Mouse (Mus musculus) lung, embryonic 16.5 days (tissue): ENCODE data around the gene Adgrf2. TPM values are rescaled to one million over a fixed set of nuclear protein-coding genes. Genes with fewer than 3 reads are reported as not detected.

ENCODE experiments used
- ATAC-seq: fragments of 200-750 bp; cut with Nextera tagmentation; 2 replicates; pipeline ENCODE4 v1.8.0; 2017; ENCODE audit warnings: low read depth, mild to moderate bottlenecking, moderate library complexity
- H3K27ac ChIP-seq: fragments of 300-500 bp; sonication (generic); 2 replicates; pipeline ENCODE4 v1.5.1; 2014; ENCODE audit warnings: mild to moderate bottlenecking, control low read depth, low read length
- H3K27me3 ChIP-seq: fragments of 300-500 bp; sonication (generic); 2 replicates; pipeline ENCODE4 v1.6.1; 2014; ENCODE audit warnings: low read depth, low read length, mixed read lengths; ENCODE audit not compliant: control insufficient read depth, insufficient read depth
- H3K36me3 ChIP-seq: fragments of 300-500 bp; sonication (generic); 2 replicates; pipeline ENCODE4 v1.6.1; 2014; ENCODE audit warnings: low read length; ENCODE audit not compliant: control insufficient read depth, insufficient read depth
- H3K4me1 ChIP-seq: fragments of 300-500 bp; sonication (generic); replicated peaks from 2 replicates; pipeline ENCODE4 v1.6.1; 2014; ENCODE audit warnings: low read length, mixed read lengths; ENCODE audit not compliant: control insufficient read depth, insufficient read depth
- H3K4me2 ChIP-seq: fragments of 300-500 bp; sonication (generic); 2 replicates; pipeline ENCODE4 v1.6.1; 2014; ENCODE audit warnings: low read depth, low read length, control low read depth
- H3K4me3 ChIP-seq: fragments of 300-500 bp; sonication (generic); 2 replicates; pipeline ENCODE4 v1.5.1; 2014; ENCODE audit warnings: mild to moderate bottlenecking, low read length, control low read depth
- H3K9ac ChIP-seq: fragments of 300-500 bp; sonication (generic); 2 replicates; pipeline ENCODE4 v1.6.1; 2014; ENCODE audit warnings: low read length, control low read depth
- H3K9me3 ChIP-seq: fragments of 300-500 bp; sonication (generic); 2 replicates; pipeline ENCODE4 v1.6.1; 2016; ENCODE audit warnings: low read length; ENCODE audit not compliant: control insufficient read depth
- WGBS: fragments of 180-500 bp; shearing (Covaris S2); extraction: QIAGEN DNeasy Blood & Tissue Kit; methylation state at CpG from one replicate; pipeline ENCODE4 v1.1.7; 2014; 5-methylcytosine and 5-hydroxymethylcytosine counted together
- polyA plus RNA-seq: library from polyadenylated mRNA; unstranded; fragments of >200 nt; fragmentation: Nextera tagmentation; extraction: Ambion mirVana; gene quantifications from 2 replicates; pipeline ENCODE4 v1.2.1, GENCODE M21; 2015

Gene Adgrf2
- polyA plus RNA-seq, result not detected in 2 replicates

- Histone ChIP-seq H3K4me3 (no peak within 1 kb of the TSS), H3K4me2 (no peak within 1 kb of the TSS), H3K27ac (no peak within 1 kb of the TSS), H3K9me3 (no peaks in the 10 kb centered on the region), H3K4me1 (0 out of 2 replicates have a peak, but pooled peaks cover 3% of the 10 kb centered on the region), H3K9ac (no peak within 1 kb of the TSS), H3K27me3 (no peaks in the 10 kb centered on the region), H3K36me3 (no peaks in the 10 kb centered on the region)
- ATAC-seq, result peak; percentile 49; the same call in 1 of the 2 replicates
- WGBS, result 12% methylated on average over 7 of the region's 7 CpGs
Measured at GRCm38 (mm10) chr17:42741801-42742217, at the start of gene Adgrf2. Gene Adgrf2, minus strand, starts transcription at chr17:42742179.

GRCm38 (mm10) chr17:42790787-42791186, 48.8 kb upstream of the Adgrf2 start:
- Histone ChIP-seq H3K4me3 (no peak overlapping the region), H3K27me3 (no peaks in the 10 kb centered on the region), H3K9me3 (no peaks in the 10 kb centered on the region), H3K4me1 (peaks cover 3% of the 10 kb centered on the region; the same call in 1 of the 2 replicates), H3K36me3 (0 out of 2 replicates have a peak, but pooled peaks cover 3% of the 10 kb centered on the region), H3K27ac (no peak overlapping the region), H3K4me2 (no peak overlapping the region), H3K9ac (no peak overlapping the region)
- 77% methylated on average over 1 of the region's 1 CpGs for WGBS
- ATAC-seq, result no peak

- H3K4me3 ChIP-seq, result no peak overlapping the region
Measured at GRCm38 (mm10) chr17:42789723-42790122, 47.7 kb upstream of the Adgrf2 start.

GRCm38 (mm10) chr17:42788686-42789453, 46.9 kb upstream of the Adgrf2 start:
- peak; percentile 79 for ATAC-seq
- H3K9ac ChIP-seq, result no peak overlapping the region

More at GRCm38 (mm10) chr17:42789723-42790122, 47.7 kb upstream of the Adgrf2 start:
- no peaks in the 10 kb centered on the region for H3K9me3 ChIP-seq
- H3K36me3 ChIP-seq, result 0 out of 2 replicates have a peak, but pooled peaks cover 3% of the 10 kb centered on the region
- ATAC-seq, result no peak
- H3K4me1 ChIP-seq, result peaks cover 3% of the 10 kb centered on the region; the same call in 1 of the 2 replicates
- no peak overlapping the region for H3K4me2 ChIP-seq
- H3K9ac ChIP-seq, result no peak overlapping the region
- no peaks in the 10 kb centered on the region for H3K27me3 ChIP-seq
- 63% methylated on average over 2 of the region's 2 CpGs for WGBS
- H3K27ac ChIP-seq, result no peak overlapping the region

GRCm38 (mm10) chr17:42782156-42782757, 40.3 kb upstream of the Adgrf2 start:
- peaks cover 2% of the 10 kb centered on the region; the same call in 1 of the 2 replicates for H3K4me1 ChIP-seq
- no peaks in the 10 kb centered on the region for H3K9me3 ChIP-seq
- no peak overlapping the region for H3K27ac ChIP-seq
- no peaks in the 10 kb centered on the region for H3K36me3 ChIP-seq
- peak; percentile 75 for ATAC-seq
- no peak overlapping the region for H3K4me3 ChIP-seq
- no peaks in the 10 kb centered on the region for H3K27me3 ChIP-seq
- no peak overlapping the region for H3K9ac ChIP-seq
- H3K4me2 ChIP-seq, result no peak overlapping the region
- 45% methylated on average over 7 of the region's 7 CpGs for WGBS

More at GRCm38 (mm10) chr17:42788686-42789453, 46.9 kb upstream of the Adgrf2 start:
- Histone ChIP-seq H3K9me3 (no peaks in the 10 kb centered on the region), H3K4me1 (peaks cover 3% of the 10 kb centered on the region; the same call in 1 of the 2 replicates), H3K4me3 (no peak overlapping the region), H3K27ac (no peak overlapping the region), H3K4me2 (no peak overlapping the region), H3K36me3 (0 out of 2 replicates have a peak, but pooled peaks cover 2% of the 10 kb centered on the region), H3K27me3 (no peaks in the 10 kb centered on the region)
- WGBS, result 72% methylated on average over 5 of the region's 5 CpGs

GRCm38 (mm10) chr17:42753791-42754190, 11.8 kb upstream of the Adgrf2 start:
- Histone ChIP-seq H3K27ac (no peak overlapping the region), H3K27me3 (no peaks in the 10 kb centered on the region), H3K9me3 (no peaks in the 10 kb centered on the region), H3K4me3 (no peak overlapping the region), H3K4me2 (no peak overlapping the region), H3K4me1 (peaks cover 6% of the 10 kb centered on the region; the same call in 1 of the 2 replicates), H3K9ac (no peak overlapping the region), H3K36me3 (no peaks in the 10 kb centered on the region)
- WGBS, result 32% methylated on average over 2 of the region's 2 CpGs
- ATAC-seq, result 0 out of 2 replicates have a peak, but pooled peaks have one; percentile 20

GRCm38 (mm10) chr17:42752173-42752572, 10.2 kb upstream of the Adgrf2 start:
- 70% methylated on average over 2 of the region's 2 CpGs for WGBS
- no peaks in the 10 kb centered on the region for H3K36me3 ChIP-seq
- H3K4me2 ChIP-seq, result no peak overlapping the region
- peak; percentile 76 for ATAC-seq
- no peak overlapping the region for H3K4me3 ChIP-seq
- no peaks in the 10 kb centered on the region for H3K9me3 ChIP-seq
- peaks cover 6% of the 10 kb centered on the region; the same call in 1 of the 2 replicates for H3K4me1 ChIP-seq
- H3K9ac ChIP-seq, result no peak overlapping the region
- H3K27ac ChIP-seq, result no peak overlapping the region
- H3K27me3 ChIP-seq, result no peaks in the 10 kb centered on the region

- no peak overlapping the region for H3K27ac ChIP-seq
- H3K27me3 ChIP-seq, result no peaks in the 10 kb centered on the region
- H3K9me3 ChIP-seq, result no peaks in the 10 kb centered on the region
- H3K4me2 ChIP-seq, result no peak overlapping the region
- H3K9ac ChIP-seq, result no peak overlapping the region
- no peak overlapping the region for H3K4me3 ChIP-seq
- no peaks in the 10 kb centered on the region for H3K36me3 ChIP-seq
- 0 out of 2 replicates have a peak, but pooled peaks cover 3% of the 10 kb centered on the region for H3K4me1 ChIP-seq
- ATAC-seq, result no peak
- 64% methylated on average over 6 of the region's 6 CpGs for WGBS
Measured at GRCm38 (mm10) chr17:42745657-42746420, 3.9 kb upstream of the Adgrf2 start.
